21 mouse cellular contexts compared by ENCODE assay signal in the genomic region with DNA sequence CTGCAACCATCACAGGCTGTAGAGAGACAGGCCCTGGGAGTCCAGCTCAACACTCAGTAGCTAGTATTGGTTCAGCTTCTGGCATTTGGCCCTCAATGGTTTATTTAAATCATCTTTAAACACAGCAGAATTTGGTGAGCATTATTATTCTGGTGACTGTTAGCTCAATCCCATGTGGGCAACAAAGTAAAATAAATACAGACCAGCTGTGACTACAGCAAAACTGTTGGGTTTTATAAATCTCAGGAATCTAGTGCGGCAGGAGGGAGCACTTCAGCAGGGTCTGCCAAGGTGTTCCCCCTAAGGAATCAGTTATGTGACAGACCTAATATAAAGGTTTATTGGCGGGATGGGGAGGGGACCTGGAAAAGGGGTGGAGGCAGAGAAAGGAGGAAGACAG. TPM values are rescaled to one million over a fixed set of nuclear protein-coding genes. Genes with fewer than 3 reads are reported as not detected.
DNase-seq lines count a peak whose midpoint lies in the region; ATAC-seq and TF ChIP-seq lines count a peak whose summit lies in the region.
"Had no signal": no experiment of that assay in that cellular context is flagged by ENCODE, and none has a peak within 500 bp of the region (broad histone marks: within the 10 kb centered on the region; RNA-seq: fewer than 3 reads in every experiment).

No protein-coding gene starts in this region.

- 32% methylated on average over 2 of the region's 2 CpGs for WGBS in embryonic facial prominence, embryonic 14.5 days
- 72% methylated on average over 2 of the region's 2 CpGs for WGBS in embryonic facial prominence, embryonic 10.5 days
- WGBS in limb, embryonic 13.5 days = 12% methylated on average over 2 of the region's 2 CpGs
- 83% methylated on average over 2 of the region's 2 CpGs for WGBS in limb, embryonic 10.5 days
- WGBS in midbrain, embryonic 11.5 days = 75% methylated on average over 2 of the region's 2 CpGs
- WGBS in midbrain, embryonic 16.5 days = 88% methylated on average over 2 of the region's 2 CpGs
- 20% methylated on average over 2 of the region's 2 CpGs for WGBS in limb, embryonic 14.5 days

- TF ChIP-seq POLR2A in limb, embryonic 14.5 days (IDR thresholded peaks at IDR 0.05; ENCODE audit: borderline replicate concordance, extremely low read depth, insufficient read depth, insufficient read length) = no peak

- peak; percentile 17 for DNase-seq in embryonic facial prominence, embryonic 14.5 days (ENCODE audit: low spot score)
- no peak for DNase-seq in embryonic facial prominence, embryonic 10.5 days (ENCODE audit: low spot score)
- no peak for DNase-seq in limb, embryonic 10.5 days (ENCODE audit: low spot score)
- DNase-seq in midbrain, embryonic 11.5 days (ENCODE audit: low spot score, missing footprints) = peak; percentile 41
- DNase-seq in limb, embryonic 14.5 days (ENCODE audit: low spot score) = peak; percentile 66
- no peak for DNase-seq in heart, adult 11 months
- DNase-seq: adrenal gland, adult 2 months; adrenal gland, adult 8-10 months; adrenal gland, postnatal 10 days; adrenal gland, postnatal 14 days; adrenal gland, postnatal 25 days; adrenal gland, postnatal 36 days; B cell, adult 2 months; cerebellum, adult 11 months; cerebellum, adult 11-12 months had no signal

- H3K9me3 ChIP-seq in embryonic facial prominence, embryonic 14.5 days (ENCODE audit: control insufficient read depth, low read length) = no peaks in the 10 kb centered on the region
- no peaks in the 10 kb centered on the region for H3K9me3 ChIP-seq in embryonic facial prominence, embryonic 10.5 days
- H3K9me3 ChIP-seq in limb, embryonic 13.5 days = no peaks in the 10 kb centered on the region
- no peaks in the 10 kb centered on the region for H3K9me3 ChIP-seq in limb, embryonic 10.5 days (replicated peaks)
- no peaks in the 10 kb centered on the region for H3K9me3 ChIP-seq in midbrain, embryonic 11.5 days (ENCODE audit: control insufficient read depth, low read length)
- H3K9me3 ChIP-seq in midbrain, embryonic 16.5 days (replicated peaks; ENCODE audit: control insufficient read depth, low read length, poor library complexity, severe bottlenecking) = no peaks in the 10 kb centered on the region
- no peaks in the 10 kb centered on the region for H3K9me3 ChIP-seq in limb, embryonic 14.5 days (ENCODE audit: control insufficient read depth, low read length)
- H3K9me3 ChIP-seq: G1E had no signal

- no peaks in the 10 kb centered on the region for H3K36me3 ChIP-seq in embryonic facial prominence, embryonic 14.5 days (ENCODE audit: control insufficient read depth, insufficient read depth, low read length)
- no peaks in the 10 kb centered on the region for H3K36me3 ChIP-seq in embryonic facial prominence, embryonic 10.5 days (replicated peaks)
- H3K36me3 ChIP-seq in limb, embryonic 13.5 days = no peaks in the 10 kb centered on the region
- no peaks in the 10 kb centered on the region for H3K36me3 ChIP-seq in limb, embryonic 10.5 days
- H3K36me3 ChIP-seq in midbrain, embryonic 11.5 days (ENCODE audit: control insufficient read depth, insufficient read depth, low read length) = no peaks in the 10 kb centered on the region
- no peaks in the 10 kb centered on the region for H3K36me3 ChIP-seq in midbrain, embryonic 16.5 days (ENCODE audit: control insufficient read depth, insufficient read depth, low read length)
- H3K36me3 ChIP-seq in limb, embryonic 14.5 days (ENCODE audit: control insufficient read depth, insufficient read depth, low read length) = no peaks in the 10 kb centered on the region
- H3K36me3 ChIP-seq: G1E had no signal

- H3K4me3 ChIP-seq in embryonic facial prominence, embryonic 14.5 days (ENCODE audit: low read depth, low read length) = no peak overlapping the region
- no peak overlapping the region for H3K4me3 ChIP-seq in embryonic facial prominence, embryonic 10.5 days
- no peak overlapping the region for H3K4me3 ChIP-seq in limb, embryonic 13.5 days
- no peak overlapping the region for H3K4me3 ChIP-seq in limb, embryonic 10.5 days
- H3K4me3 ChIP-seq in midbrain, embryonic 11.5 days (ENCODE audit: low read depth, low read length) = no peak overlapping the region
- H3K4me3 ChIP-seq in midbrain, embryonic 16.5 days (ENCODE audit: low read depth, low read length) = no peak overlapping the region
- no peak overlapping the region for H3K4me3 ChIP-seq in limb, embryonic 14.5 days (replicated peaks; ENCODE audit: low read length)

- no peak overlapping the region for H3K4me2 ChIP-seq in embryonic facial prominence, embryonic 14.5 days (ENCODE audit: low read depth, low read length)
- H3K4me2 ChIP-seq in limb, embryonic 13.5 days (replicated peaks) = no peak overlapping the region
- no peak overlapping the region for H3K4me2 ChIP-seq in midbrain, embryonic 11.5 days
- H3K4me2 ChIP-seq in midbrain, embryonic 16.5 days (ENCODE audit: low read length) = no peak overlapping the region
- no peak overlapping the region for H3K4me2 ChIP-seq in limb, embryonic 14.5 days (replicated peaks; ENCODE audit: low read depth, low read length, severe bottlenecking)

- peaks cover 8% of the 10 kb centered on the region for H3K4me1 ChIP-seq in embryonic facial prominence, embryonic 14.5 days (ENCODE audit: control insufficient read depth, insufficient read depth, low read length)
- no peaks in the 10 kb centered on the region for H3K4me1 ChIP-seq in embryonic facial prominence, embryonic 10.5 days
- H3K4me1 ChIP-seq in limb, embryonic 13.5 days = peaks cover 22% of the 10 kb centered on the region
- peaks cover 5% of the 10 kb centered on the region; the same call in 1 of the 2 replicates for H3K4me1 ChIP-seq in limb, embryonic 10.5 days
- no peaks in the 10 kb centered on the region for H3K4me1 ChIP-seq in midbrain, embryonic 11.5 days (ENCODE audit: control insufficient read depth, insufficient read depth, low read length)
- H3K4me1 ChIP-seq in midbrain, embryonic 16.5 days (ENCODE audit: control insufficient read depth, insufficient read depth, low read length) = no peaks in the 10 kb centered on the region
- H3K4me1 ChIP-seq in limb, embryonic 14.5 days (ENCODE audit: control insufficient read depth, insufficient read depth, low read length) = peaks cover 7% of the 10 kb centered on the region

- no peak overlapping the region for H3K27ac ChIP-seq in embryonic facial prominence, embryonic 14.5 days (replicated peaks; ENCODE audit: low read depth, low read length)
- H3K27ac ChIP-seq in embryonic facial prominence, embryonic 10.5 days (replicated peaks) = no peak overlapping the region
- no peak overlapping the region for H3K27ac ChIP-seq in limb, embryonic 13.5 days
- no peak overlapping the region for H3K27ac ChIP-seq in limb, embryonic 10.5 days
- no peak overlapping the region for H3K27ac ChIP-seq in midbrain, embryonic 11.5 days (ENCODE audit: low read depth, low read length)
- H3K27ac ChIP-seq in midbrain, embryonic 16.5 days (ENCODE audit: low read length) = no peak overlapping the region
- no peak overlapping the region for H3K27ac ChIP-seq in limb, embryonic 14.5 days (replicated peaks; ENCODE audit: low read depth, low read length)

- H3K9ac ChIP-seq in embryonic facial prominence, embryonic 14.5 days (ENCODE audit: low read depth, low read length) = no peak overlapping the region
- no peak overlapping the region for H3K9ac ChIP-seq in limb, embryonic 13.5 days
- no peak overlapping the region for H3K9ac ChIP-seq in midbrain, embryonic 11.5 days (ENCODE audit: low read length)
- no peak overlapping the region for H3K9ac ChIP-seq in midbrain, embryonic 16.5 days (ENCODE audit: low read depth, low read length)
- H3K9ac ChIP-seq in limb, embryonic 14.5 days (ENCODE audit: low read depth, low read length, severe bottlenecking) = no peak overlapping the region

- no peak for ATAC-seq in embryonic facial prominence, embryonic 14.5 days (ENCODE audit: low read depth)
- ATAC-seq in limb, embryonic 13.5 days (ENCODE audit: low FRiP score, low read depth) = peak; percentile 57; the same call in 1 of the 2 replicates
- ATAC-seq in midbrain, embryonic 11.5 days (ENCODE audit: low FRiP score) = no peak
- no peak for ATAC-seq in midbrain, embryonic 16.5 days
- peak; percentile 55 for ATAC-seq in limb, embryonic 14.5 days (ENCODE audit: low FRiP score, low read depth)
- ATAC-seq: activated CD4-positive, CD25-positive, alpha-beta regulatory T cell, adult 4 months; CD4-positive, CD25-positive, alpha-beta regulatory T cell, adult 4 months; Patski had no signal

- peaks cover 5% of the 10 kb centered on the region; the same call in 1 of the 2 replicates for H3K27me3 ChIP-seq in embryonic facial prominence, embryonic 14.5 days (replicated peaks; ENCODE audit: control insufficient read depth, insufficient read depth, low read length)
- 0 out of 2 replicates have a peak, but pooled peaks cover 6% of the 10 kb centered on the region for H3K27me3 ChIP-seq in embryonic facial prominence, embryonic 10.5 days (replicated peaks; ENCODE audit: low read depth, poor library complexity, severe bottlenecking)
- H3K27me3 ChIP-seq in limb, embryonic 13.5 days = peaks cover 21% of the 10 kb centered on the region
- no peaks in the 10 kb centered on the region for H3K27me3 ChIP-seq in limb, embryonic 10.5 days (ENCODE audit: low read depth, poor library complexity, severe bottlenecking)
- H3K27me3 ChIP-seq in midbrain, embryonic 11.5 days (ENCODE audit: control insufficient read depth, insufficient read depth, low read length) = no peaks in the 10 kb centered on the region
- no peaks in the 10 kb centered on the region for H3K27me3 ChIP-seq in midbrain, embryonic 16.5 days (ENCODE audit: control insufficient read depth, insufficient read depth, low read depth, low read length)
- H3K27me3 ChIP-seq in limb, embryonic 14.5 days (ENCODE audit: control insufficient read depth, insufficient read depth, low read length) = no peaks in the 10 kb centered on the region

RNA-seq across cellular contexts. Expression of gene Cbr3, which starts 9.7 kb away (rescaled TPM):
- polyA plus RNA-seq in embryonic facial prominence, embryonic 14.5 days (2014; fragmentation: Nextera tagmentation; extraction: Ambion mirVana) = 11.7 and 15.9 TPM in 2 replicates
- polyA plus RNA-seq in embryonic facial prominence, embryonic 10.5 days (2016; fragmentation: Nextera tagmentation; extraction: Ambion mirVana) = 0.62 and 0.64 TPM in 2 replicates
- polyA plus RNA-seq in limb, embryonic 13.5 days (2015; fragmentation: Nextera tagmentation; extraction: Ambion mirVana) = 2.4 and 3.2 TPM in 2 replicates
- polyA plus RNA-seq in limb, embryonic 10.5 days (2016; fragmentation: Nextera tagmentation; extraction: Ambion mirVana) = 0.60 and 0.93 TPM in 2 replicates
- polyA plus RNA-seq in midbrain, embryonic 11.5 days (2014; fragmentation: Nextera tagmentation; extraction: Ambion mirVana) = 0.72 and 1.1 TPM in 2 replicates
- 1.1 and 3.0 TPM in 2 replicates for polyA plus RNA-seq in midbrain, embryonic 16.5 days (2015; fragmentation: Nextera tagmentation; extraction: Ambion mirVana)
- polyA plus RNA-seq in limb, embryonic 14.5 days (2012; rRNA removed) = 7.8 and 8.1 TPM in 2 replicates
- polyA plus RNA-seq in limb, embryonic 14.5 days (2014; fragmentation: Nextera tagmentation; extraction: Ambion mirVana) = 9.1 and 11.7 TPM in 2 replicates
- polyA plus RNA-seq: activated CD4-positive, CD25-positive, alpha-beta regulatory T cell, adult 4 months; CD4-positive, CD25-positive, alpha-beta regulatory T cell, adult 4 months; G1E had no signal

RNA-seq across cellular contexts. Expression of gene Dop1b, which starts 19.0 kb away (rescaled TPM):
- polyA plus RNA-seq in embryonic facial prominence, embryonic 14.5 days (2014; fragmentation: Nextera tagmentation; extraction: Ambion mirVana) = 13.4 and 14.0 TPM in 2 replicates
- polyA plus RNA-seq in embryonic facial prominence, embryonic 10.5 days (2016; fragmentation: Nextera tagmentation; extraction: Ambion mirVana) = 8.4 and 9.1 TPM in 2 replicates
- polyA plus RNA-seq in limb, embryonic 13.5 days (2015; fragmentation: Nextera tagmentation; extraction: Ambion mirVana) = 9.9 and 10.7 TPM in 2 replicates
- polyA plus RNA-seq in limb, embryonic 10.5 days (2016; fragmentation: Nextera tagmentation; extraction: Ambion mirVana) = 3.4 and 5.3 TPM in 2 replicates
- 11.7 and 12.7 TPM in 2 replicates for polyA plus RNA-seq in midbrain, embryonic 11.5 days (2014; fragmentation: Nextera tagmentation; extraction: Ambion mirVana)
- 41.0 and 42.0 TPM in 2 replicates for polyA plus RNA-seq in midbrain, embryonic 16.5 days (2015; fragmentation: Nextera tagmentation; extraction: Ambion mirVana)
- polyA plus RNA-seq in limb, embryonic 14.5 days (2012; rRNA removed) = 18.9 and 21.3 TPM in 2 replicates
- polyA plus RNA-seq in limb, embryonic 14.5 days (2014; fragmentation: Nextera tagmentation; extraction: Ambion mirVana) = 13.0 and 13.8 TPM in 2 replicates

Comparison
In these comparisons a context has a peak if more than half of its experiments do, and no peak if none do; other contexts are left out.
1. DNase-seq: peak in embryonic facial prominence, embryonic 14.5 days (single experiment), midbrain, embryonic 11.5 days (single experiment) and limb, embryonic 14.5 days (single experiment); none in embryonic facial prominence, embryonic 10.5 days (single experiment), limb, embryonic 10.5 days (single experiment) and heart, adult 11 months (single experiment).
2. ATAC-seq: peak in limb, embryonic 13.5 days (single experiment) and limb, embryonic 14.5 days (single experiment); none in embryonic facial prominence, embryonic 14.5 days (single experiment), midbrain, embryonic 11.5 days (single experiment) and midbrain, embryonic 16.5 days (single experiment).